Mouse (Mus musculus) C2C12 (cell line): ENCODE measurements around the gene Gdf9.

ENCODE experiments used
- CTCF ChIP-seq: IDR thresholded peaks from one replicate; pipeline ENCODE4 v1.5.1; 2011; ENCODE audit not compliant: control insufficient read depth, insufficient read depth, insufficient read length
- USF1 ChIP-seq: IDR thresholded peaks from one replicate; pipeline ENCODE4 v1.6.1; 2011; ENCODE audit warnings: low read depth, mild to moderate bottlenecking, control low read depth, moderate library complexity

DNA sequence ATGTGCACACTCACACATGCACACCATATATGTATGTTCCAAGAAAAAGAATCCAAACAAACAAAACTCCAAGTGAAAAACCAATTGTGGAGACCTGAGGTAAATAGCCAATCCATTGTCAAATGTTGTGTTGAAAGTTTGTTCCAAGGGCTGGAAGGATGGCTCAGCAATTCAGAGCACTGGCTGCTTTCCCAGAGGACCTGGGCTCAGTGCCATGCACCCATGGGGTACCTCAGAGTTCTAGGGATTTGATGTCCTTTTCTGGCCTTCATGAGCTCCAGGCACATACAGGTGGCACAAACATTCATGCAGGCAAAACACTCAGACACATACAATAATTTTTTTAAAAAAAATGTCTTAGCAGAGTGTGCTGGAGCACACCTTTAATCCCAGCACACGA, 17.7 kb downstream of the Gdf9 start:
- TF ChIP-seq USF1 (no peak), CTCF (no peak)
